Mouse (Mus musculus) G1E (cell line): ENCODE measurements around the gene Arhgap24. TPM values are rescaled to one million over a fixed set of nuclear protein-coding genes. Genes with fewer than 3 reads are reported as not detected.

ENCODE experiments used
- ATAC-seq: 2 replicates; pipeline ENCODE4 v1.8.0; 2016; ENCODE audit warnings: mild to moderate bottlenecking; ENCODE audit not compliant: insufficient number of reproducible peaks, poor library complexity, low FRiP score, severe bottlenecking; ENCODE audit errors: extremely low read depth
- DNase-seq: peaks from one replicate; pipeline ENCODE4 v3.0.0; 2012; ENCODE audit warnings: low spot score
- H3K27me3 ChIP-seq: 2 replicates; pipeline ENCODE4 v1.6.1; 2012; ENCODE audit warnings: mild to moderate bottlenecking, low read length, inconsistent platforms; ENCODE audit not compliant: insufficient read depth
- H3K36me3 ChIP-seq: replicated peaks from 2 replicates; pipeline ENCODE3; 2012; ENCODE audit warnings: mild to moderate bottlenecking, inconsistent platforms
- H3K4me1 ChIP-seq: 2 replicates; pipeline ENCODE4 v1.6.1; 2012; ENCODE audit warnings: low read depth, low read length, inconsistent platforms, mixed read lengths; ENCODE audit not compliant: insufficient read depth
- H3K4me3 ChIP-seq: 2 replicates; pipeline ENCODE4 v1.5.1; 2012; ENCODE audit warnings: low read depth, mild to moderate bottlenecking, inconsistent platforms, low read length, moderate library complexity, mixed read lengths
- H3K9me3 ChIP-seq: replicated peaks from 2 replicates; pipeline ENCODE4 v1.6.1; 2012; ENCODE audit warnings: inconsistent platforms
- CTCF ChIP-seq: IDR thresholded peaks from 2 replicates; pipeline ENCODE4 v1.5.1; 2012; ENCODE audit warnings: low read depth, low read length, inconsistent platforms, mixed read lengths
- GATA1 ChIP-seq: IDR thresholded peaks from 2 replicates; pipeline ENCODE4 v1.6.1; 2012; ENCODE audit warnings: borderline replicate concordance, low read length, inconsistent platforms, mixed read lengths
- GATA2 ChIP-seq: IDR thresholded peaks from 2 replicates; pipeline ENCODE4 v1.6.1; 2012; ENCODE audit warnings: low read depth, low read length, inconsistent platforms, borderline replicate concordance
- POLR2AphosphoS5 ChIP-seq: IDR thresholded peaks from 2 replicates; pipeline ENCODE4 v1.6.1; 2012; ENCODE audit warnings: low read depth, low read length, inconsistent platforms; ENCODE audit not compliant: insufficient replicate concordance
- TAL1 ChIP-seq: conservative IDR thresholded peaks from 2 replicates; pipeline ENCODE4 v1.6.1; 2012; ENCODE audit warnings: low read depth, low read length, inconsistent platforms, mixed read lengths
- polyA plus RNA-seq: library from polyadenylated mRNA; stranded (reverse); fragments of >175 nt; gene quantifications from 2 replicates; pipeline ENCODE4 v1.2.3, GENCODE M21; 2012
- total RNA-seq, 2 experiments: library from RNA; stranded (forward) in 1 of 2; stranded (reverse) in 1 of 2; fragments of 200-1000 nt in 1 of 2; fragments of >200 nt in 1 of 2; fragmentation: Nextera tagmentation in 1 of 2; gene quantifications; 2 replicates each; pipeline ENCODE4 v1.2.3; 2014 to 2017

The Arhgap24 gene
- total and polyA plus RNA-seq, 3 experiments, result 0.22 TPM; not detected in 2

DNA sequence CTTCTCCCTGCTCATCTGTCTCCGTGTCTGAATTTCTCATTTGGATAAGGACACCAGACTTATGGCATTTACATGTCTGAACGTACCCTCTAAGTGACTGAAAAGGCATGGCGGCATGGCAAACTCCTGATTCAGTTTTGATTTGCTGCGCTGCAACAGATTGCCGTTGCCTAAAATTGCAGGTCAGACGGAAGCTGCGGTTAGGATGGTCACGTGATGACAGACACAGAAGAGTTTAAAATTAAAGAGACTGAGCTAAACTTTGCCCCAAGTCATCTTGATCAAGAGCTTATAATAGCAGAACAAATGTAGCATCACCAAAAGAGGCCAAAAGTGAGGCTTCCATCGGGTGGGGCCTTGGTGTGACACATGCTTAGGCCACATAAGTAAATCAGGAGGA, 296.1 kb downstream of the Arhgap24 start:
- Histone ChIP-seq H3K27me3 (no peaks in the 10 kb centered on the region), H3K9me3 (peaks cover 37% of the 10 kb centered on the region), H3K4me3 (no peak overlapping the region), H3K36me3 (no peaks in the 10 kb centered on the region), H3K4me1 (no peaks in the 10 kb centered on the region)
- DNase-seq, result no peak
- TF ChIP-seq GATA2 (no peak), POLR2AphosphoS5 (no peak), CTCF (no peak), TAL1 (no peak)
- no peak; the same call in 1 of the 2 replicates for ATAC-seq

- no peaks in the 10 kb centered on the region for H3K4me1 ChIP-seq
- TF ChIP-seq TAL1, result no peak
- TF ChIP-seq GATA1, result no peak
- no peak for TF ChIP-seq POLR2AphosphoS5
- TF ChIP-seq CTCF, result no peak
- no peak for TF ChIP-seq GATA2
- DNase-seq, result no peak
- peaks cover 37% of the 10 kb centered on the region for H3K9me3 ChIP-seq
- no peaks in the 10 kb centered on the region for H3K36me3 ChIP-seq
- ATAC-seq, result no peak
- no peaks in the 10 kb centered on the region for H3K27me3 ChIP-seq
- H3K4me3 ChIP-seq, result no peak overlapping the region
Observed at GRCm38 (mm10) chr5:102777852-102778251, 296.7 kb downstream of the Arhgap24 start.

DNA sequence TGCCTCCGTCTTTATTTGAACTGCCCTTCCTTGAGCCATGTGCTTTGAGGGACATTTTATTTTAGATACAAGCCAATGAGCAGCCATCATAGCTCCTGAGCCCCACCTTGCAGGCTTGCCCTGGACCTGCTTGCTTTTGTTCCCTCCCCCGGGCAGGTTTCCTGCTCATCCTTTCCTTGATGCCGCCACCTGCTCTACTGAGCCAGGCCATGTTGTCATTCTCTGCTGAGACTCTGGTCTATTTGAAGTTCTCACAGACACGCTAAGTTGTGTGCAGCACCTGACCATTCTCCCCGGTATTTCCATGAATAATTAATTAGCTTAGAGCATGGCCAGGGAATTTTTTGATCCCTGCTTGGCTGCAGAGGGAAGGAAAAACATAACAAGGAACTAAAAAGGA, 297.1 kb downstream of the Arhgap24 start:
- peaks cover 37% of the 10 kb centered on the region for H3K9me3 ChIP-seq
- no peaks in the 10 kb centered on the region for H3K27me3 ChIP-seq
- no peaks in the 10 kb centered on the region for H3K4me1 ChIP-seq
- ATAC-seq, result no peak
- no peak for DNase-seq
- TF ChIP-seq GATA2, result no peak
- no peak for TF ChIP-seq GATA1
- TF ChIP-seq CTCF, result no peak
- no peak for TF ChIP-seq TAL1
- TF ChIP-seq POLR2AphosphoS5, result no peak
- H3K4me3 ChIP-seq, result no peak overlapping the region
- H3K36me3 ChIP-seq, result no peaks in the 10 kb centered on the region

GRCm38 (mm10) chr5:102783585-102783984, 302.4 kb downstream of the Arhgap24 start:
- no peaks in the 10 kb centered on the region for H3K4me1 ChIP-seq
- ATAC-seq (no peak), DNase-seq (no peak)
- TF ChIP-seq GATA1 (no peak), POLR2AphosphoS5 (no peak), CTCF (no peak), TAL1 (no peak), GATA2 (no peak)
- no peaks in the 10 kb centered on the region for H3K27me3 ChIP-seq
- peaks cover 33% of the 10 kb centered on the region for H3K9me3 ChIP-seq
- no peak overlapping the region for H3K4me3 ChIP-seq
- no peaks in the 10 kb centered on the region for H3K36me3 ChIP-seq

DNA sequence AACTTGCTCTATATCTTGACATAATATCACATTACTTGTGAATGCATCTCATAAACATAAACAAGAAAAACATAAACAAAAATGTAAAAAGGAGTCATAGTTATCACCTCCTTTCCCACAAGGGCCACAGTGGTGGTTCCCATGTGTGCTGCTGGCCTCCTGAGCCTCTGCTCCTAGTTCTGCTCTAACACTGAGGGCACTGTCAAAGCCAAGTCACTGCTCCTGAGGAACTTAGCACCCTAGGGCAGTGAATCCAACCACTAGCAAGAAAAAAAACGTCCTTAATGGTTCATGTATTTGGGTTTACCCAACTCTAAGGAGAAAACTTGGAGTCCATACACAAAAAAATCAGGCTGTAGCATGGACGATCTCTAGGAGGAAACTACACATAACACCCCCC, 304.9 kb downstream of the Arhgap24 start:
- DNase-seq (no peak), ATAC-seq (no peak)
- no peak for TF ChIP-seq POLR2AphosphoS5
- TF ChIP-seq TAL1, result no peak
- TF ChIP-seq CTCF, result no peak
- no peak for TF ChIP-seq GATA2
- TF ChIP-seq GATA1, result no peak
- no peaks in the 10 kb centered on the region for H3K27me3 ChIP-seq
- no peaks in the 10 kb centered on the region for H3K4me1 ChIP-seq
- peaks cover 31% of the 10 kb centered on the region for H3K9me3 ChIP-seq
- H3K36me3 ChIP-seq, result no peaks in the 10 kb centered on the region
- no peak overlapping the region for H3K4me3 ChIP-seq

GRCm38 (mm10) chr5:102788437-102788836, 307.2 kb downstream of the Arhgap24 start:
- TF ChIP-seq POLR2AphosphoS5 (no peak), CTCF (no peak), TAL1 (no peak), GATA1 (no peak), GATA2 (no peak)
- Histone ChIP-seq H3K9me3 (peaks cover 40% of the 10 kb centered on the region), H3K36me3 (no peaks in the 10 kb centered on the region), H3K4me3 (no peak overlapping the region), H3K4me1 (no peaks in the 10 kb centered on the region), H3K27me3 (no peaks in the 10 kb centered on the region)
- DNase-seq, result no peak
- ATAC-seq, result no peak

DNA sequence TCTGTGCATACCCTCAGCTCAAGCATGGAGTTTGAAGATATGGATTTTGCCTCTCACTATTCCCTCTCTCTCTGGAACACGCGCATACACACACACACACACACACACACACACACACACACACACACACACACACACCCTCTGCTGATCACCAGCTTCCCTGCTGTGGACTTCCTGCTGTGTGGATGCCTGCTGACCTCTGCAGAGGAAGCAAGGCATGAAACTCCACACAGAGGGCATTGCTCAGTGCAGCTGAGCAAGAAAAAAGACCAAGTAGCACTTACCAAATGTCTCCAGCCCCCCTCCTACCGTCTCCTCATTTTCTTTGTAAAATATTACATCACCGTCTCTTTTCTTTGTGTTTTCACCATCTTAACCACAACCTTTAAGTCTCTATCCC, 310.1 kb downstream of the Arhgap24 start:
- Histone ChIP-seq H3K4me3 (no peak overlapping the region), H3K4me1 (no peaks in the 10 kb centered on the region), H3K36me3 (no peaks in the 10 kb centered on the region), H3K27me3 (no peaks in the 10 kb centered on the region), H3K9me3 (peaks cover 47% of the 10 kb centered on the region)
- TF ChIP-seq TAL1, result no peak
- no peak for TF ChIP-seq GATA2
- TF ChIP-seq POLR2AphosphoS5, result no peak
- TF ChIP-seq CTCF, result no peak
- DNase-seq (no peak), ATAC-seq (no peak)
